Mouse (Mus musculus) CD8-positive naive resting alpha-beta T cell, adult 57 days (primary cell): ENCODE results near the gene Gm10273. TPM values are rescaled to one million over a fixed set of nuclear protein-coding genes. Genes with fewer than 3 reads are reported as not detected.

ENCODE experiments used
- total RNA-seq: library from RNA; stranded (reverse); gene quantifications from one replicate; pipeline ENCODE4 v1.2.4, GENCODE M21; 2023

Gm10273 gene
- 13.0 TPM for total RNA-seq

DNA sequence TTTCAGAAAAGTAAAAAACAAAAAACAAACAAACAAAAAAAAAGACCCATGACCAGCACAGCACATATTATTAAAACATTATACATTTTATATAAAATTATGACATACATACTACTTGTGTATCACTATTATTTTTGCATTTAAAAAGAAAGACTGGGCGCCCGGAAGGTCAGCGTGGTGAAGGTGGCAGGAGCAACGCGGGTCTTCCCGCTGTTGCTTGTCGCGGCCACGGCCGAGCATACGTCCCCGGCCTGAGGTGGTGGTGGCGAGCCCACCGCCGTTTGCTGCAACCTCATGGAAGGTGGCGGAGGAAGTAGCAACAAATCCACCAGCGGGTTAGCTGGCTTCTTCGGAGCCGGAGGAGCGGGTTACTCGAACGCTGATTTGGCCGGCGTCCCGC is at the start of gene Gm10273:
Gene Gm10273 (plus strand): TSS at position 172 of the 400 bp plus-strand sequence.

GRCm38 (mm10) chr10:59402899-59403792 is 7.7 kb downstream of the Gm10273 start, which contains the start of gene Pla2g12b:
Pla2g12b (plus strand) TSS chr10:59403660.

DNA sequence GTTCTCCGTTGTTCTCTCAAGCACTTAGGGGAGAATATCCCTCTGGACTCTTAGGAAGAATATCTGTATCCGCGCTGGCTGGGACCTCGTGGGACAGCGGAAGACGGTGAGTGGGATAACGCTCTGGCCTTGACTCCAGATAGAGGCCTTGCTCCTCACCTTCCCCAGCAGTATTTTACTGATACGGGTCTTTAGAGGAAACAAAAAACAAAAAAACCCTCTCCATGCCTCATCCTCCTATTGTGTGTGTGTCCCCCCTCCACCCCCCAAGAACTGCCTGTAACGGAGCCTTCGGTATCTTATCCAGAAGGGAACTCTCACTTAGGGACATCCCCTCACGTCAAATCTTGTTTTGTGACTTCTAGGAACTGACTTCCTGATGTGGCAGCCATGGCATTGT is 46.3 kb downstream of the Gm10273 start, which contains the start of gene Oit3:
Gene Oit3 (minus strand): TSS at position 44 of the 400 bp plus-strand sequence.

Other genes with a start within 250 kb of the Gm10273 start
- gene Sept10, start 173.8 kb upstream of the Gm10273 start, total RNA-seq: 0.83 TPM
- gene Sowahc, start 173.7 kb upstream of the Gm10273 start, total RNA-seq: 3.2 TPM
- 20.0 TPM for gene P4ha1, start 72.3 kb upstream of the Gm10273 start, total RNA-seq
- gene Pla2g12b, start 8.0 kb downstream of the Gm10273 start, total RNA-seq: not detected
- not detected for gene Oit3, start 46.1 kb downstream of the Gm10273 start, total RNA-seq
- not detected for gene Gm10322, start 220.4 kb downstream of the Gm10273 start, total RNA-seq
- 16.4 TPM for gene Mcu, start 221.1 kb downstream of the Gm10273 start, total RNA-seq